Mouse (Mus musculus): ENCODE data around the gene Gpcpd1.

Gene Gpcpd1

DNA sequence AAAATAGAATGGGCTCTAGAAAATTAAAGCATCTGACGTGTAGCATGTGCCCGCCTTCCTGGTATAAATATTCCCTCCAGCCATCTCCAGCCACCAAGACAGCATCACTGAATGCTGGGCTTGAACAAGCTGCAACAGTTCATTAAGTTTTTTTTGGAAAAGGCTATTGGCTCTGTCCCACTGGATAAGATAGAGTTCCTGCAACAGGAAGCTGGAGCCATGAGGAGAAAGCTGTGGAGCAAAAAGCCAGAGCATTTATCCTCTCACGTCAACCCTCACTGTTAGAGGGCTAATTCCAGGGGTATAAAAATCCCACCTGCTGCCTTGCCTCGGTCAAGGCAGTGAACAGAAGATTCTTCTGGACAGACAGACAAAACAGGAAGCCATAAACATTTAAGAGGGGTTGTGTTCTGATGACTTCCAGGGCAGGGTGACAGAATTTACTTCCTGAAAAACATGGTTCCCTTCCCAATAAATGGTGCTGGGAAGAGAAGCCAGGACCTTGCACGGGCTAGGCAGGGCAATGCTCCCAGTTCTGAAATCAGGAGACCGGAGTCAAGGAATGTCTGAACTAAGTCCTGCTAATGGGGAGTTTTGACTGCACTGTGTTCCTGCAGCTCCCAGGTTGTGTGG lies 2.5 kb upstream of the Gpcpd1 start:
- in situ Hi-C loops (cut with MboI, MseI) = no loop called here

DNA sequence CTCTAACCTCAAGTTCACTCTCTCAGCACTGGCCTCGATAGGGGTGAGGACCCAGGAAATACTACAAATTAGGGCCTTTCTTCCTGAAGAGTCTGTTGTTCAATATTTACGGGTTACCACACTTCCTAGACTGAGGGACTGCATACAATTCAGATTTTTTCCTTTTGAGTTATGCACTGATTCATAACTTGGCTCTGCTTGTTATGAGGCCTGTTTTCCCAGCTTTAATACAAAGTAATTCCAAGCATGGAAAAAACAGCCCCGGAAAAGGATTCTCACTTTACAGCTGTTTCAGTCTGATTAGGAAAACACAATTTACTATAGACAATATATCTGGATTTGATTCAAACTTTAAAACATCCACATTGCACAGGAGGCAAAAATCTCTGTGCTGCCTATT lies 1.5 kb downstream of the Gpcpd1 start:
- in situ Hi-C loops (cut with MboI, MseI) = no loop called here

DNA sequence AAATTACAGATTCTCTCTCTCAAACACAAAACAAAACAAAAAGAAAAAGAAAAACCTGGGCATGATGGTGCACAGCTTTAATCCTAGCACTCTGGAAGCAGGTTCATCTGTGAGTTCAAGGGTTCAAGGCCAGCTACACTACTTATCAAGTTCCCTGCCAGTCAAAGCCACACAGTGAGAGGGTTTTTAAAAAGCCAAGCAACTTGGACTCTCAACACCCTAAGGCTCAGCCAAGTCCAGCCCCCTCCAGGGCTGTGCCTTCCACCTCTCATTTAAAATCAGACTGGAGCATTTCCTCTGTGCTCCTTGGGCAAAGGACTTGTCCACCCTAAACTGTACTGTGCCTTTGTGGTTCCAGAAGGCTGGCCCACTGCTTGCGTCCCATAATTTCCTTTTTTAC lies 3.3 kb downstream of the Gpcpd1 start:
- in situ Hi-C loops (cut with MboI, MseI) = no loop called here

DNA sequence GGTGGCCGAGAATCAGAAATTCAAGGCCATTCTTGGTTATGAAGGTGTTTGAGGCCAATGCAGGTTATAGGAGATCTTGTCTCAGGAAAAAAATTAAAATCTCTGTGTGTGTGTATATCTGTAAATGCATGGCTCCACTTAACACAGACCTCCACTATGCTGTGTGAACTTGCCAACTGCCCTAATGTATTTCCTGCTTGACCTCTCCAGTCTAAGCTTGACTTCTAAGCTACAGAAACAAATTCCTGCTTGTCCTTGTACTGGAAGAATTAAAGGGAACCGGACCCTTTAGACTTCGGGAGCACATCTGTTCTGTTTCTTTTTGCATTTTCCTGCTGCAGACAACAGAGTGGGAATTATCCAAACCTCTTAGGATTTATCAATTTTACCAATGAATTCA lies 4.4 kb downstream of the Gpcpd1 start:
- in situ Hi-C loops (cut with MboI, MseI) = no loop called here

DNA sequence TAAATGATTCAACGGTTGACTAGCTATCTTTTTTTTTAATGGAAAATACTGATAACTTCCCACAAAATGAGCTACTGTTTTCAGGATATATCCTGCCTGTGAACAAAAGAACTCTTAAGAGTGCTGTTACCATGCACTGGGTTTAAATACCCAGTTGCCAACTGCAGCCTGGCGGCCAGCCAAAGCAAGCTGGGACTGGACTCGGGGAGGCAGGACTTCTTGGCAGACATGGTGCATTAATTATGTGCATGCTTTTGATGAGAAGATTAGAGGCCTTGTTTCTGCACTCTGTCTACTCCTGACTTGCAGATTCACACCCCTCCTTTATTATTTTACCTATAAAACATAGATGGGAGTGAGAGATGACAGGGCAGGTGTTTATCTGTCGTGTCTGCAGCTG lies 5.3 kb downstream of the Gpcpd1 start:
- in situ Hi-C loops (cut with MboI, MseI) = no loop called here

DNA sequence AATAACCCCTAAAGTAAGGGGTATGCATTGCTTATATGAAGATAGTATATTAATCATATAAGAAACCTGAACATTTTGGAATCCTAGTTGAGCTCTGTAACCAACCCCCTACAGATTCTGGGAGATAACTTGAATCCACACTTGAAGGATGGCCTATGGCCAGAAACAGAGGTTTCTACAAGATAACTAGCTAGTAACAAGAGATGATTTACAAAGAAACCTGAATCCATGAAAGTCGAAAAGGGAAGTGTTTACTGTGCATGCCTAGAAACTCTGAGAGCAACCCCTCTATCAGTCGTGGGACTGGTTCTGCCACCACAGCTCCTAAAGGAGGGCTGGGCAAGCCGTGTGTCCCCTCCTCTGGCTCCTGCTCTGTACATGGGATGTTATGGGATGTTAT lies 7.8 kb downstream of the Gpcpd1 start:
- in situ Hi-C loops (cut with MboI, MseI) = loop anchor here (5.0 to 10.0 kb wide), 2 partner anchors 115 to 123 kb away; no protein-coding TSS in a partner anchor

DNA sequence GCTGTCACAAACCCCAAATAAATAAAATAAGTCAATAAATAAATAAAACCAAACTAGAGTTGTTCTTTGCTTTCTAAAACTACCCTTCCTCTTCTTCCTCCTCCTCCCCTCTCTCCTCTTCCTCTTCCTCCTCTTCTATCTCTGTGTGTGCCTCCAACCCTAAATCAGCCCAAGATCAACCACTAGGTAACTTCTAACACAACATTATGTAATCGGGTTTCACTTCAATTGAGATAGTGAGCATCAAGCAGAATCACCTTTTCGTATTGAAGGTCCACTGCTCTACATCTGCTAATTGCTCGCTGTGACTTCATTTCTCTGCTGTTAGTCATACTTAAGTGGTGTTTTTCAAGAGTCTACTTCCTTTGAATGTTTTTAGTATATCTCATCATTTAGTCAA lies 8.8 kb downstream of the Gpcpd1 start:
- in situ Hi-C loops (cut with MboI, MseI) = loop anchor here (5.0 to 10.0 kb wide), 2 partner anchors 116 to 124 kb away; no protein-coding TSS in a partner anchor

DNA sequence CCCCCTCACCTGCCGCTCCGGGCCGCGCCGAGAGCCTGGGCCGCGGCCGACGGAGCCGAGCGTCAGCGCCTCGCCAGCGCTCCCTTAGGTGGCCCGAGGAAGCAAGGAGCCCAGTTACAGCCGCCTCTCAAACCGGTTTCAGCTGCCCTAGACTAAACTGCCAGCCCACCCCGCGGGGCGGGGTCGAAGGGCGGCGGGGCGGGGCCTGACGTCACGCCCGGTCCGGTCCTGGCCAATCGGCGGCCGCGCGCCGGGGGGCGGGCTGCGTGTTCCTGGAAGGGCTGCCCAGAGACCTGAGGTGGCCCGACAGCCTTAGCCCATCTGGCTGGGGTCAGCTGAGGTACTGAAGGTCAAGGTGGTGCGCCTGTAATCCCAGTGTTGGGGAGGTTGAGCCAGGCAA lies 9.5 kb downstream of the Gpcpd1 start:
- in situ Hi-C loops (cut with MboI, MseI) = loop anchor here (5.0 to 10.0 kb wide), 2 partner anchors 117 to 124 kb away; no protein-coding TSS in a partner anchor

DNA sequence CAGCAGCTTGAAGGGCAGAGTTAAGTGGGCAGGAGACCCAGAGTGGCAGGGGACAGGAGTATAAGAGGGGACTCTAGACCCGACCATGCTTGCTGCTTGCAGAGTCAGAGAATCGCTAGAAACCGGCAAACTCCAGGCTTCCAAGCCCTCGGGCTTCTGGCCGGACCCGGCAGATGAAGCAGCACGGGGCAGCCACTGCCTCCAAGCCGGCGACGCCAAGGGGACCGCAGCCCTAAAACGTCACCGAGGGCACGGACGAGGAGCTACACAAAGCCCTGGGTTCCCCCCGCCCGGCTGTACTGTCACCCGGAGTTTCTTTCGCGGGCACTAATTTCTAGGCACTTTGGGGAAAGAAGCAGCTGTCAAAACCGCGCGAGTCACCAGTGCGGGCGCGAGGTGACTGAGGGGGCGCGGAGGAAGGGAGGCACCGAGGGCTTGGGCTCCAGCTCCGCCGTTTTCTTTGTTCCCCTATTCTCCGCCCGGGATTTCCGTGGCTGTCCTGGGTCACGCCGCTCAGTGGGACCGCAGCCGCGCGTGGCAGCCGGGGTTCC lies 10.0 kb downstream of the Gpcpd1 start:
- in situ Hi-C loops (cut with MboI, MseI) = loop anchor here (5.0 to 10.0 kb wide), 2 partner anchors 117 to 125 kb away; no protein-coding TSS in a partner anchor

DNA sequence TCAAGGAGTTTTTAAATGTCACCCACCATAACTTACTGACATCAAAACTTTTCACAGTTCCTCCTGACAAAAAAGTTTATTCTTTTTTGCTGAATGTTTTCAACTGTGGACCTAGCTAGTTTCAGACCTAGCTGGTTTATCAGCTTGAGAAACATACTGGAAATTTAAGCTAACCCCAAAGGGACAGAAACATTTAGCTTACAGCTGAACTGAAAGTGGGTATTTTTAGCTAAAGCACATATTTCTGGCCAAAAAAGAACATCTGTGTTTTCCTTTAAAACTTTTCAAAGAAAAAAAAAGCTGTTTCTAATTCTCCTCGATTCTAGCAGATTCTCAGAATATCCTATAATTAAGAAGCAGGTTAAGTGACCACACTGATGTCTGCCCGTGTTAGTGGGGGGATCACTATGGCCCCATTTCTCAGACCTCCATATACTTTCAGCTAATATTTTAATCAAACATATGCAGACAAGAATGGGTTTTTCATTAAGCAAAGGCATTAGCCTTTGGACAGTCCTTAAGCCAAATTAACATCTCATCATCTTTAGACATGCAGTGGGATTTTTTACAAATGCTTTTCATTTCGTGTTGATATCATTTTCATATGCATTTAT lies 10.9 kb downstream of the Gpcpd1 start:
- in situ Hi-C loops (cut with MboI, MseI) = loop anchor here (5.0 to 10.0 kb wide), 2 partner anchors 118 to 126 kb away; no protein-coding TSS in a partner anchor

DNA sequence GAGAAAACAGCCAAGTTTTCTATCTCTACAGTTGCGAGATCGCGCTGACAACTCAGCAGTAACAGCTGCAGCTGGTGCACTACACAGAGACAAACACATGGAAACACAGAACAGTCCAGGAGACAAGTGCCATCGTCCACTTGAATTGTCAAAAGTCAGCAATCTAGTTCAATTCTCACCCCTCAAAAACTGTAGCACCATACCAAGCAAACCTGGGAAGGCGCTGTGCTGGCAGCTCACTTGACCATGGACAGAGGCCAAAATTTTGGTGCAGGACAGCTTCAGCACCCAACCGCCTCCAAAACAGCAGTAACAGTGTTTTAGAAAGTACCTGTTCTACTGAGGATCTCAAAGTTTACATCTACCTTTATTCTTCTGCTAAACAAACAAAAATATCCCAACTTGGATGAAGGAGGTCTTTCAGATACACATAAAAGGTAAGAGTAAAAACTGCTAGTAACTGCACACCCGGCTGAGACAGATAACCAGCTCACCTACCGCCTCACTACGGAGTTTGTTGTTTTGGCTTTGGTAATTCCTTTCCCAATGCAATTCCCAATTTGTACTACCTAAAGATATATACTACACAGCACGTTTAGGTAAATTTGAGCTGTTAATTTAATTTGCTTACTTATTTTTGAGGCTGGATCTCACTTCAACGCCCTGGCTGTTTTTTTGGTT lies 11.6 kb downstream of the Gpcpd1 start:
- in situ Hi-C loops (cut with MboI, MseI) = loop anchor here (5.0 to 10.0 kb wide), 2 partner anchors 119 to 126 kb away; no protein-coding TSS in a partner anchor

DNA sequence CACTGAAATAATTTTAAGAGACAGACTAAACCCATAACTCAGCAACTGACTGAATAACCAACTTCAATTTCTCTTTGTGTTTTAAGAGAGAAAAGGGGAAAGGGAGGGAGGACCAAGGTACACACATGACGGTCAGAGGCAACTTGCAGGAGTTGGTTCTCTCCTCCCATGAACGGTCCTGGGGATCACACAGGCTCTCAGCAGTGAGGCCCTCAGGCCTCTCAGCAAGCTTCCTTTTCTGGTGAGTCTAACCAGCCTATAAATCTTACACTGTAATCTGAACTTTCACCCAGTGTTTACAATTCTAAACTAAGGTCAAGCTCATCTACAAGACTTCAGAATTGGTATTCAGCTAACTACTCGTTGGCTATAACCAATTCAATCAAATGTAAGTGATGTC lies 12.3 kb downstream of the Gpcpd1 start:
- in situ Hi-C loops (cut with MboI, MseI) = loop anchor here (5.0 to 10.0 kb wide), 2 partner anchors 120 to 127 kb away; no protein-coding TSS in a partner anchor

DNA sequence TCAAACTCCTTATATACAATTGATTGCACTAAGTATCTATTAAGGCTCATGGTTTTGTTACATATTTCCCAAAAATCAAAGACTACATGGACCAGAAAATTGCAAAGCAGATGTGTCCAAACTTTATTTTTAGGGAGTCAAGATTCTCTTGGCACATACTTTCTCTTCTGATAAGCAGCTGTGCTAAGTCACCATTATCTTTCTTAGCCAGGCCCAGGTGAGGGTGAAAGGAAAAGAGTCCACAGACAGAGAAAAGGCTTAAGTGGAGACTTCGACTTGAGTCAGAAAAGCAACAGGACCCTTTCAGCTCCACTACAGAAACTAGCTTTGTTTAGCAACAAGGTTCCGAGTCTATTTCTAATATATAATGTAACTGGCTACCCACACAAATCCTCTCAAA lies 14.2 kb downstream of the Gpcpd1 start:
- in situ Hi-C loops (cut with MboI, MseI) = loop anchor here (5.0 to 10.0 kb wide), 2 partner anchors 51 to 122 kb away; no protein-coding TSS in a partner anchor

DNA sequence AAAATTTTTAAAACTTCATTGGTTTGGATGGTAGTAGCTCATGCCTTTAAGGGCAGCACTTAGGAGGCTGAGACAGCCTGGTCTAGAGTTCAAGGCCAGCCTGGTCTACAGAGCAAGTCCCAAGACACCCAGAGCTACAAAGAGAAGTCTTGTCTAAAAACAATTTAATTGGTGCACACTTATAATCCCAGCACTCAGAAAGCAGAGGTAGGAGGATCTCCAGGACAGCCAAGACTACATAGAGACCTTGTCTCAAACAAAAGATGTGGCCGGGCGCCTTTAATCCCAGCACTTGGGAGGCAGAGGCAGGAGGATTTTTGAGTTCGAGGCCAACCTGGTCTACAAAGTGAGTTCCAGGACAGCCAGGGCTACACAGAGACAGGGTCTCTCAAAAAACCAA lies 14.9 kb downstream of the Gpcpd1 start:
- in situ Hi-C loops (cut with MboI, MseI) = loop anchor here (5.0 to 10.0 kb wide), 2 partner anchors 50 to 122 kb away; no protein-coding TSS in a partner anchor

DNA sequence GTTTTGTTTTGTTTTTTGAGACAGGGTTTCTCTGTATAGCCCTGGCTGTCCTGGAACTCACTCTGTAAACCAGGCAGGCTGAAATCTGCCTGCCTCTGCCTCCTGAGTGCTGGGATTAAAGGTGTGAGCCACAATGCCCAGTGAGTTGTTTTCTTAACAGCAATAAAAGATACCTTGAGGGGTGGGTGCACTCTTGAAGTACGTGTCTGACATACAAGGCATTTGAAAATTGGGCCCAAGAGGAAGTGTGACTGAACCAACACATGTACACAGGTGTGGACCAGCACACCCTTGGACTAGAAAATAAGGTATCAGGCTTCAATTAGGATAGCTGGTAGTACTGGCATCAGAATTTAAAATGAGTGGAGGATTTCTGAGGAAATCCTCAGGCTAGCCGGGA lies 16.2 kb downstream of the Gpcpd1 start:
- in situ Hi-C loops (cut with MboI, MseI) = loop anchor here (5.0 to 10.0 kb wide), 2 partner anchors 49 to 124 kb away; no protein-coding TSS in a partner anchor

DNA sequence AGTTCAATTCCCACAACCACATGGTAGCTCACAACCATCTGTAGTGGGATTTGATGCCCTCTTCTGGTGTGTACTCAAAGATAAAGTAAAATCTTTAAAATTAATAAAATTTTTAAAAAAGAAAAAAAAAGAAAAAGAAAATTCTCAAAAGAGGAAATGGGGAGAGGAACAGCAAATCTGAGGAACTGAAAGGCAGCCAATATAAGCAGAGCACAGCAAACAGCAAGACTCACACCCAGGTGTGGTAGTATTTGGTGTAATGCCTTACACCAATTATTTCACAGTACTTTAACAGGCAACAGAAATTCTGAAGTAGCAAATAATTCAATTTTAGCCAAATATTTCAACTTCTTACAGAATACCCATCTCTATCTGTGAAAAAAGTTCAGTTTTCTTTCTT lies 16.7 kb downstream of the Gpcpd1 start:
- in situ Hi-C loops (cut with MboI, MseI) = loop anchor here (5.0 to 10.0 kb wide), 2 partner anchors 49 to 124 kb away; no protein-coding TSS in a partner anchor

DNA sequence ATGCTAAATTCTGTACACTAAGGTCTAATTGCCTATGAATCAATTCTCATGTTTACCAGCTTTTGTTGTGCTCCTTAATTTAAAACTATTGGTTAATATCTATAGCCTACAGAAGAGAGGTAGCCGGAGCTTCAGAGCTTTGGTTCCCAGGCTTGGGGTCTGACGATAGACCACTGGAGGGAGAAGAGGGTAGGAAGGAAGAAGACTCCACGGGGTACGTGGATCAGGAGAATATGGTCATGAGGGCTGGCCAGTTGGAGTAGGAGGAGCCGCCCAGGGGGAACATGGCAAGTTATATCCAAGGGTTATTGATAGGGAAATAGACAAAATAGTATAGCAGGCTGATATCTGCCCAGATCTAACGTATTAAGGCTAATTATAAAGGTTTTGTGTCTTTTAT lies 17.8 kb downstream of the Gpcpd1 start:
- in situ Hi-C loops (cut with MboI, MseI) = loop anchor here (5.0 to 10.0 kb wide), 2 partner anchors 47 to 125 kb away; no protein-coding TSS in a partner anchor

DNA sequence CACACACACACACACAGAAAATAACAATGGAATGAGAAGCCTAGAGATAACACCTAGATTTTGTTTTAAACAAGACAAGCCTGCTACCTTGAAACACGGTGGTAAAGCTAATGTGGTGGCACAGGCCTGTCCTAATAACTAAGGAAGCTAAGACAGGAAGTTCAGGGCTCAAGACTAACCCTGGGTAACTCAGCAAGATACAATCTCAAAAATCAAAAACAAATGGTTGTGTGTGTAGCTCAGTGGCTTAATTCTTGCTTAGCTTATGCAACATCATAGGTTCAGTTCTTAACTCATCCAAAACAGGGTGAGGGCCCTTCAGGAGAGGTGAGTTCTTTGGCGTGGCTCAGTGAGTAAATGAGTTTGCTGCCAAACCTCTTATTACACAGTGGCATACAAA lies 20.1 kb downstream of the Gpcpd1 start:
- in situ Hi-C loops (cut with MboI, MseI) = no loop called here

DNA sequence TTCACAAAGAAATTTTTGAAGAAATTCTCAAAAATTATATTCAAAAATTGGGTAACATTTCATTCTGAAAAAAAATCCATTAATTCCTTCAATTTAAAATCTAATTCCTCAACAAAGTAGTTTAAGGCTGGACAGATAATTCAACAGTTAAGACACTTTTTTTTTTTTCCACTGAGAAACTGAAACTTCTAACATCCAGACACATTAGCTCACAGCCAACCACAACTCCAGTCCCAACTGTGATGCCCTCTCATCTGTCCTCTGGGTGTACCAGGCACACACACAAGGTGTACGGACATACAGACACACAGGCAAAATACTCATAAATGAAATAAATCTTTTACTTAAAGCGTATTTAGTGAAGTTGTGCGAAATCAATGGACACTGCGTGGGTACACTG lies 25.7 kb downstream of the Gpcpd1 start:
- in situ Hi-C loops (cut with MboI, MseI) = no loop called here

DNA sequence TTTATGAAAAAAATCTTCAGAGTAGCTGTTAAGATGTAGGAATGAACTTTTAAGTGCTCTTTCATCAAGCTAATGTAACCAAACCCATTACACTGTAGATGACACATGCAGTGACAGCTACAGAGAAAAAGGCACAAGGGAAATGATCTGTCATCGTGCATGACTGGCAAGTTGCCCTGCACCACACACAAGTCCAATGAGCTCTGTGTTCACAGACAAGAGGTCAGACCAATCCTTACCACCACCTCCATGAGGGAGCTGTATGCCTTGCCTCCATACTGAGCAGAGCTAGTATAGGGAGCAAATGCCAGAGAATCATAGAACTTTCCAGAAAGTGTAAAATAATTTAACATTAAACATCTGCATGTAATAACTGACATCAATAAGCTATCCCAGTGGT lies 59.7 kb downstream of the Gpcpd1 start:
- in situ Hi-C loops (cut with MboI, MseI) = no loop called here

DNA sequence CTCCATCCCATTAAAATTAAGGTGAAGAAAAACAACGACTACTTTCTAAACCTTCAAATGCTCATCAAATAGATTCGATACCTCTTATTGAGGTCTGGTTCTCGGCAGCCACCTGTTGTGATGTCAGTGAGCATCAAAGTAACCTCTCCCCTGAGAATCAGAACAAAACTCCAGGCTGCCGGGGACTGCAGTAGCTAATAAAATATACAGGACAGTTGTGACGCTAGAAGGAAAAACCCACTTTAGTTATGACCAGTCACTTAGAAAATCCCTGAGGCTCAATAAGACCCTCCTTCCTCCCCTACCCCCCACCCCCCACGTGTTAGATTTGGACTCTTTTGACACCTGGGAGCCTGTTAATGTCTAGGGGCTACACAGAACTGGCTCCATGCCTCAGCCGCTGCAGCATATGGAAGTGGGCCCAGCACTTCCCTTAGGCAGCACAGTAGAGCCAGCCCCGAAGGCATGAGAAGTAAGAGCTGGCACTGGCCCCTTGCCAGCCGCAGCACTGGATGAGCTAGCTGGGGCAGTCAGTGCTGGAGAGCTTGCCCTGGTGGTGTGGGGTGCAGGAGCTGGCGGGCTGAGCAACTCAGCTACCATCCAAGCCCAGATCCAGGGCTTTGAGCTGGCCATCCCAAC lies 60.5 kb downstream of the Gpcpd1 start:
- in situ Hi-C loops (cut with MboI, MseI) = no loop called here

All from T-helper 17 cell (primary cell).